Comparison of ENCODE assay signal across 8 mouse cellular contexts in genomic region chr13:48849155-48849554, GRCm38 (mm10). TPM values are rescaled to one million over a fixed set of nuclear protein-coding genes. Genes with fewer than 3 reads are reported as not detected.
A peak's percentile ranks its signal among the peaks of the same experiment; 100 is the strongest.
DNase-seq lines count a peak whose midpoint lies in the region; ATAC-seq and TF ChIP-seq lines count a peak whose summit lies in the region.

No protein-coding gene starts in this region.

- no peaks in the 10 kb centered on the region for H3K36me3 ChIP-seq in heart, embryonic 13.5 days
- no peaks in the 10 kb centered on the region for H3K36me3 ChIP-seq in kidney, postnatal 0 days (ENCODE audit: insufficient read depth, low read length)

- H3K4me2 ChIP-seq in heart, embryonic 13.5 days, result no peak overlapping the region
- no peak overlapping the region for H3K4me2 ChIP-seq in kidney, postnatal 0 days (ENCODE audit: low read length)

- TF ChIP-seq CTCF in kidney, postnatal 0 days (IDR thresholded peaks at IDR 0.05; ENCODE audit: low read depth), result no peak

- ATAC-seq in heart, embryonic 13.5 days (ENCODE audit: extremely low read depth, insufficient number of reproducible peaks, low FRiP score, low TSS enrichment), result peak; percentile 47; the same call in 1 of the 2 replicates
- ATAC-seq in kidney, postnatal 0 days (replicated peaks; ENCODE audit: low FRiP score, low read depth), result no peak
- ATAC-seq in activated CD4-positive, CD25-positive, alpha-beta regulatory T cell, adult 4 months, result no peak

- H3K4me3 ChIP-seq in heart, embryonic 13.5 days, result no peak overlapping the region
- no peak overlapping the region for H3K4me3 ChIP-seq in kidney, postnatal 0 days (replicated peaks; ENCODE audit: low read depth, low read length)

- peak overlapping the region; percentile 50 for H3K9ac ChIP-seq in heart, embryonic 13.5 days
- H3K9ac ChIP-seq in kidney, postnatal 0 days (ENCODE audit: low read depth, low read length), result no peak overlapping the region

- peaks cover 65% of the 10 kb centered on the region for H3K4me1 ChIP-seq in heart, embryonic 13.5 days
- peaks cover 3% of the 10 kb centered on the region; the same call in 1 of the 2 replicates for H3K4me1 ChIP-seq in kidney, postnatal 0 days (replicated peaks; ENCODE audit: insufficient read depth, low read length)

- intact Hi-C loops in heart, postnatal 25 days (cut with DNase I), result no loop called here

- no peaks in the 10 kb centered on the region for H3K27me3 ChIP-seq in heart, embryonic 13.5 days (replicated peaks)
- H3K27me3 ChIP-seq in kidney, postnatal 0 days (ENCODE audit: insufficient read depth, low read length), result no peaks in the 10 kb centered on the region

- 13% methylated on average over 3 of the region's 3 CpGs for WGBS in heart, embryonic 13.5 days
- 21% methylated on average over 3 of the region's 3 CpGs for WGBS in kidney, postnatal 0 days

- H3K27ac ChIP-seq in heart, embryonic 13.5 days (replicated peaks), result peak overlapping the region; percentile 70
- H3K27ac ChIP-seq in kidney, postnatal 0 days, result no peak overlapping the region

- no peaks in the 10 kb centered on the region for H3K9me3 ChIP-seq in heart, embryonic 13.5 days
- H3K9me3 ChIP-seq in kidney, postnatal 0 days (replicated peaks; ENCODE audit: low read length), result no peaks in the 10 kb centered on the region

- no peak for DNase-seq in heart, postnatal 25 days (ENCODE audit: low spot score)
- DNase-seq in urinary bladder, postnatal 14 days (ENCODE audit: low spot score), result peak; percentile 57
- DNase-seq in urinary bladder, adult 18-20 months (ENCODE audit: low spot score in 2 of 2), result no peak
- DNase-seq in kidney, postnatal 0 days (ENCODE audit: low spot score), result peak; percentile 47
- no peak for DNase-seq in B cell, adult 2 months
- no peak for DNase-seq in T-cell, adult 2 months (ENCODE audit: low spot score)

RNA-seq across cellular contexts. Expression of gene Phf2, which starts 21.8 kb away (rescaled TPM):
- polyA plus RNA-seq in heart, embryonic 13.5 days (2015; fragmentation: Nextera tagmentation; extraction: Ambion mirVana), result 3.6 and 4.3 TPM in 2 replicates
- total RNA-seq in heart, postnatal 25 days (2021), result 10 to 100 TPM; 25.4 to 29.0 TPM
- 5.3 and 5.4 TPM in 2 replicates for polyA plus RNA-seq in kidney, postnatal 0 days (2015; fragmentation: Nextera tagmentation; extraction: Ambion mirVana)
- polyA plus RNA-seq in activated CD4-positive, CD25-positive, alpha-beta regulatory T cell, adult 4 months (2017; shearing (Covaris generic)), result 1 to 10 TPM; 3.1 to 3.3 TPM

Comparison
In these comparisons a context has a peak if more than half of its experiments do, and no peak if none do; other contexts are left out.
1. DNase-seq: peak in urinary bladder, postnatal 14 days (single experiment) and kidney, postnatal 0 days (single experiment); none in heart, postnatal 25 days (single experiment), urinary bladder, adult 18-20 months (0 of 2), B cell, adult 2 months (0 of 2) and T-cell, adult 2 months (single experiment).